Mouse (Mus musculus) CH12.LX (cell line): ENCODE measurements around the gene Katnbl1. TPM values are rescaled to one million over a fixed set of nuclear protein-coding genes. Genes with fewer than 3 reads are reported as not detected.
A peak's percentile ranks its signal among the peaks of the same experiment; 100 is the strongest.
"Not testable (repeated sequence)": the region's sequence is repeated elsewhere in the genome, so short reads cannot be mapped to it uniquely, and the experiment has no call there.

ENCODE experiments used
- DNase-seq: peaks from one replicate; pipeline ENCODE4 v3.0.0-alpha.2; 2013; ENCODE audit errors: extremely low read depth
- H3K27ac ChIP-seq: 2 replicates; pipeline ENCODE4 v1.5.1; 2012; ENCODE audit warnings: low read depth, mild to moderate bottlenecking, control low read depth, moderate library complexity; ENCODE audit not compliant: insufficient read depth
- H3K27me3 ChIP-seq: replicated peaks from 2 replicates; pipeline ENCODE3; 2012; ENCODE audit warnings: inconsistent platforms
- H3K36me3 ChIP-seq, 2 experiments: replicated peaks in 1 of 2; 2 replicates each; pipeline versions ENCODE3 to v1.6.1; 2012; ENCODE audit warnings: inconsistent platforms in 1 of 2, low read length in 1 of 2, mild to moderate bottlenecking in 1 of 2, mixed read lengths in 1 of 2, moderate library complexity in 1 of 2; ENCODE audit not compliant: control insufficient read depth in 1 of 2, insufficient read depth in 1 of 2
- H3K4me1 ChIP-seq, 2 experiments: 2 replicates each; pipeline ENCODE4 v1.6.1; 2012; ENCODE audit warnings: inconsistent platforms in 1 of 2, moderate library complexity in 1 of 2; ENCODE audit not compliant: insufficient read depth in 2 of 2, control insufficient read depth in 1 of 2
- H3K4me2 ChIP-seq: 2 replicates; pipeline ENCODE4 v1.6.1; 2012; ENCODE audit warnings: low read depth, mild to moderate bottlenecking, control low read depth; ENCODE audit not compliant: poor library complexity, insufficient read depth, severe bottlenecking
- H3K4me3 ChIP-seq, 3 experiments: fragments of 150-350 bp in 1 of 3; sonication (generic) in 1 of 3; replicated peaks in 1 of 3; 2 replicates each; pipeline versions ENCODE3 to v1.5.1; 2011 to 2012; ENCODE audit warnings: low read depth in 2 of 3, low read length in 2 of 3, mild to moderate bottlenecking in 2 of 3, moderate library complexity in 2 of 3, control low read depth in 1 of 3, improper control_type of control experiment in 1 of 3, inconsistent platforms in 1 of 3, mixed read lengths in 1 of 3; ENCODE audit not compliant: poor library complexity in 1 of 3
- H3K79me2 ChIP-seq: replicated peaks from 2 replicates; pipeline ENCODE4 v1.6.1; 2012; ENCODE audit warnings: mild to moderate bottlenecking, moderate library complexity; ENCODE audit not compliant: control insufficient read depth, poor library complexity, insufficient read depth, severe bottlenecking; ENCODE audit errors: extremely low read depth
- H3K9ac ChIP-seq: 2 replicates; pipeline ENCODE4 v1.6.1; 2012; ENCODE audit warnings: low read depth, mild to moderate bottlenecking, control low read depth, moderate library complexity; ENCODE audit not compliant: insufficient read depth
- H3K9me3 ChIP-seq: replicated peaks from 2 replicates; pipeline ENCODE3; 2012; ENCODE audit warnings: low read length, inconsistent platforms, mixed read lengths
- CHD1 ChIP-seq: IDR thresholded peaks from 2 replicates; pipeline ENCODE4 v1.6.1; 2012; ENCODE audit warnings: low read depth, low read length, improper control_type of control experiment, inconsistent platforms
- CTCF ChIP-seq, 2 experiments: IDR thresholded peaks in 1 of 2; conservative IDR thresholded peaks in 1 of 2; 2 replicates each; pipeline ENCODE4 v1.5.1; 2011 to 2012; ENCODE audit warnings: low read depth in 2 of 2, low read length in 2 of 2, improper control_type of control experiment in 1 of 2, inconsistent platforms in 1 of 2, mild to moderate bottlenecking in 1 of 2, moderate library complexity in 1 of 2
- E2F4 ChIP-seq: IDR thresholded peaks from 2 replicates; pipeline ENCODE4 v1.6.1; 2011; ENCODE audit warnings: low read depth, low read length, improper control_type of control experiment; ENCODE audit not compliant: insufficient replicate concordance
- ETS1 ChIP-seq: conservative IDR thresholded peaks from 2 replicates; pipeline ENCODE4 v1.6.1; 2012; ENCODE audit warnings: low read depth, mild to moderate bottlenecking, inconsistent platforms, low read length, improper control_type of control experiment, moderate library complexity
- GABPA ChIP-seq: IDR thresholded peaks from 2 replicates; pipeline ENCODE4 v1.6.1; 2012; ENCODE audit warnings: low read depth, low read length, improper control_type of control experiment, inconsistent platforms; ENCODE audit not compliant: insufficient replicate concordance
- JUND ChIP-seq: conservative IDR thresholded peaks from 2 replicates; pipeline ENCODE4 v1.6.1; 2011; ENCODE audit warnings: low read depth, low read length, improper control_type of control experiment
- MAZ ChIP-seq: IDR thresholded peaks from 2 replicates; pipeline ENCODE4 v1.6.1; 2012; ENCODE audit warnings: low read depth, mild to moderate bottlenecking, inconsistent platforms, low read length, improper control_type of control experiment, moderate library complexity
- MXI1 ChIP-seq: IDR thresholded peaks from 2 replicates; pipeline ENCODE4 v1.6.1; 2011; ENCODE audit warnings: mild to moderate bottlenecking, low read depth, low read length, improper control_type of control experiment
- NRF1 ChIP-seq: IDR thresholded peaks from 2 replicates; pipeline ENCODE4 v1.6.1; 2014; ENCODE audit warnings: low read depth, mild to moderate bottlenecking, inconsistent platforms, low read length, improper control_type of control experiment, moderate library complexity
- RAD21 ChIP-seq: IDR thresholded peaks from 2 replicates; pipeline ENCODE4 v1.6.1; 2011; ENCODE audit warnings: low read depth, mild to moderate bottlenecking, low read length, improper control_type of control experiment, moderate library complexity
- RCOR1 ChIP-seq: conservative IDR thresholded peaks from 2 replicates; pipeline ENCODE4 v1.6.1; 2012; ENCODE audit warnings: low read depth, mild to moderate bottlenecking, inconsistent platforms, low read length, improper control_type of control experiment
- SIN3A ChIP-seq: IDR thresholded peaks from 2 replicates; pipeline ENCODE4 v1.6.1; 2012; ENCODE audit warnings: low read length, improper control_type of control experiment, inconsistent platforms
- SMC3 ChIP-seq: IDR thresholded peaks from 2 replicates; pipeline ENCODE4 v1.6.1; 2011; ENCODE audit warnings: low read depth, low read length, improper control_type of control experiment
- ZNF384 ChIP-seq: IDR thresholded peaks from 2 replicates; pipeline ENCODE4 v1.6.1; 2012; ENCODE audit warnings: low read depth, low read length, improper control_type of control experiment, inconsistent platforms
- dilution Hi-C: fragments of 300-500 bp; cut with MboI; formaldehyde crosslinking; loops from 2 replicates; pipeline ENCODE4 v1.14.3; 2020; ENCODE audit warnings: low sequenced_read_pairs; ENCODE audit not compliant: extremely low pct_unique_long_range_greater_than_20kb, extremely low pct_ligation_motif_present
- in situ Hi-C: fragments of 300-500 bp; cut with MboI; formaldehyde crosslinking; loops from 3 replicates; pipeline ENCODE4 v1.14.3; 2019; ENCODE audit warnings: low sequenced_read_pairs, low pct_ligation_motif_present, low pct_unique_long_range_greater_than_20kb, mixed read lengths
- polyA plus RNA-seq: library from polyadenylated mRNA; unstranded; fragments of >175 nt; gene quantifications from 2 replicates; pipeline ENCODE4 v1.2.1, GENCODE M21; 2012; ENCODE audit warnings: low read depth; ENCODE audit not compliant: insufficient read length
- total RNA-seq, 2 experiments: library from RNA; depleted of rRNA; stranded (reverse); fragments of 300-350 nt in 1 of 2; fragments of >200 nt in 1 of 2; gene quantifications; 2 replicates each; pipeline ENCODE4 v1.2.3; 2012 to 2014

Gene Katnbl1
- total and polyA plus RNA-seq, 3 experiments: 9.7 to 39.8 (median 20.1) TPM

- Histone ChIP-seq H3K79me2 (no peaks in the 10 kb centered on the region), H3K4me3 (no peak overlapping the region), H3K4me1 (peaks cover 3 to 22% of the 10 kb centered on the region in 2 experiments; a peak in 3 of 4 replicates), H3K36me3 (no peaks in the 10 kb centered on the region), H3K4me2 (no peak overlapping the region), H3K9ac (no peak overlapping the region), H3K27ac (no peak overlapping the region), H3K9me3 (no peaks in the 10 kb centered on the region), H3K27me3 (no peaks in the 10 kb centered on the region)
- dilution Hi-C loops: no loop called here
- DNase-seq: no peak
- TF ChIP-seq JUND (no peak), CTCF (conservative IDR thresholded peaks at IDR 0.05 in 1 of 2, IDR thresholded peaks at IDR 0.05 in 1 of 2; ENCODE audit: low read depth in 2 of 2, low read length in 2 of 2) (no peak), CHD1 (no peak), RAD21 (no peak), GABPA (no peak)
- in situ Hi-C loops: no loop called here
These were observed 69.6 kb downstream of the Katnbl1 start for GRCm38 (mm10) chr2:112448510-112449059.

- H3K36me3 ChIP-seq: no peaks in the 10 kb centered on the region
- peak overlapping the region; percentile 87 for H3K4me2 ChIP-seq
- DNase-seq: peak; percentile 55
- H3K4me3 ChIP-seq: no peak overlapping the region
- in situ Hi-C loops (loop anchor here (10.0 kb wide), 1 partner anchor 75 kb away; the partner anchor contains the start of gene Katnbl1), dilution Hi-C loops (no loop called here)
- peak overlapping the region; percentile 48 for H3K9ac ChIP-seq
- peak; percentile 45 for TF ChIP-seq RAD21
- TF ChIP-seq MAZ: peak; percentile 82; the same call in 1 of the 2 replicates
- no peak for TF ChIP-seq E2F4
- TF ChIP-seq RCOR1: no peak
- peak; percentile 76; the same call in 1 of the 2 replicates for TF ChIP-seq CHD1
- no peak for TF ChIP-seq ETS1
- 0 out of 2 replicates have a peak, but pooled peaks have one; percentile 22 for TF ChIP-seq MXI1
- peak in 1 of 2 experiments; percentile 78; a peak in 3 of 4 replicates for TF ChIP-seq CTCF (conservative IDR thresholded peaks at IDR 0.05 in 1 of 2, IDR thresholded peaks at IDR 0.05 in 1 of 2; ENCODE audit: low read depth in 2 of 2, low read length in 2 of 2)
- 0 out of 2 replicates have a peak, but pooled peaks have one; percentile 54 for TF ChIP-seq SIN3A
- peak; percentile 37; the same call in 1 of the 2 replicates for TF ChIP-seq ZNF384
- no peak for TF ChIP-seq NRF1
- TF ChIP-seq SMC3: peak; percentile 73
- H3K9me3 ChIP-seq: no peaks in the 10 kb centered on the region
- H3K79me2 ChIP-seq: no peaks in the 10 kb centered on the region
- peaks cover 3 to 27% of the 10 kb centered on the region in 2 experiments; a peak in 3 of 4 replicates for H3K4me1 ChIP-seq
- H3K27ac ChIP-seq: no peak overlapping the region
- no peaks in the 10 kb centered on the region for H3K27me3 ChIP-seq
These were observed 70.7 kb downstream of the Katnbl1 start for GRCm38 (mm10) chr2:112449597-112450296.

GRCm38 (mm10) chr2:112452513-112452912, 73.5 kb downstream of the Katnbl1 start:
- H3K36me3 ChIP-seq, DNase-seq, dilution Hi-C loops, H3K4me2 ChIP-seq, H3K4me3 ChIP-seq, H3K27me3 ChIP-seq, H3K9me3 ChIP-seq, H3K9ac ChIP-seq, H3K27ac ChIP-seq: not testable (repeated sequence)
- H3K79me2 ChIP-seq: peaks cover 20% of the 10 kb centered on the region
- H3K4me1 ChIP-seq: peaks cover 3 to 36% of the 10 kb centered on the region in 2 experiments; a peak in 3 of 4 replicates
- in situ Hi-C loops: loop anchor here (10.0 kb wide), 1 partner anchor 78 kb away; the partner anchor contains the start of gene Katnbl1
